Mouse (Mus musculus) layer of hippocampus, adult 2 months (tissue): ENCODE measurements around the gene Rhox2a. TPM values are rescaled to one million over a fixed set of nuclear protein-coding genes. Genes with fewer than 3 reads are reported as not detected.
"Not testable (repeated sequence)": the region's sequence is repeated elsewhere in the genome, so short reads cannot be mapped to it uniquely, and the experiment has no call there.

Experiments used
- DNase-seq, 2 experiments: peaks; one replicate each; pipeline ENCODE4 v3.0.0; 2022; ENCODE audit warnings: low spot score in 2 of 2
- H3K27ac ChIP-seq: fragments of 200-600 bp; 2 replicates; pipeline ENCODE4 v1.8.1; 2022
- H3K4me3 ChIP-seq: fragments of 200-600 bp; 2 replicates; pipeline ENCODE4 v1.8.1; 2022; ENCODE audit warnings: mild to moderate bottlenecking
- CTCF ChIP-seq: fragments of 200-600 bp; conservative IDR thresholded peaks from 2 replicates; pipeline ENCODE4 v1.8.1; 2022; ENCODE audit warnings: antibody characterized with exemption, mild to moderate bottlenecking, moderate library complexity
- long read RNA-seq, 2 experiments: library from polyadenylated mRNA; stranded (forward); transcript quantifications; one replicate each; pipeline ENCODE4 v2.0.0; 2021; ENCODE audit warnings: borderline mapping rate in 2 of 2
- total RNA-seq, 2 experiments: library from RNA; stranded (reverse); gene quantifications; 2 replicates each; pipeline ENCODE4 v1.2.3; 2021

Rhox2a gene
- total RNA-seq: not detected
- long read RNA-seq, experiment 1: 0 reads
- long read RNA-seq, experiment 2: 0 reads

- not testable (repeated sequence) for H3K27ac ChIP-seq, H3K4me3 ChIP-seq, DNase-seq
These were observed at the start of gene Rhox2a for GRCm38 (mm10) chrX:37244676-37245075. Rhox2a (plus strand) TSS chrX:37244976.

DNA sequence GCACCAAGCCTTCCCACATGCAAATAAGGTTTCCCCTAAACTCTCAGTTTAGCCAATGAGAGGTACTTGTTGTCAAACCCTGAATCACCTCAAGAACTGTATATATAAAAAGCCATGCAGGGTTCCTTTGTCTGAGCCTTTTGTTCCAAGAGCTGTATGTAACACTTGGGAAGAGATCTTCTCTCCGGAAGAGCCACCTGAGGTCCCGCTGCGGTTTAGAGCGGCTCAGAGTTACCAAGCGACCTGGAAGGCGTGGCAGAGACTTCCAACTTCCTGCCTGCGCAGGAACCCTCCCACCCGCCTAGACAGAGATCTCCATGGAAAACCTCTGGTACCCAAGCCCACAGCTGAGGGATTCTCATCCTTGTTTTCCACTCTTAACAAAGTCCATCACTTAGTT is 46.1 kb upstream of the Rhox2a start:
- TF ChIP-seq CTCF: no peak
- no peak for DNase-seq
- Histone ChIP-seq H3K4me3 (no peak overlapping the region), H3K27ac (no peak overlapping the region)

DNA sequence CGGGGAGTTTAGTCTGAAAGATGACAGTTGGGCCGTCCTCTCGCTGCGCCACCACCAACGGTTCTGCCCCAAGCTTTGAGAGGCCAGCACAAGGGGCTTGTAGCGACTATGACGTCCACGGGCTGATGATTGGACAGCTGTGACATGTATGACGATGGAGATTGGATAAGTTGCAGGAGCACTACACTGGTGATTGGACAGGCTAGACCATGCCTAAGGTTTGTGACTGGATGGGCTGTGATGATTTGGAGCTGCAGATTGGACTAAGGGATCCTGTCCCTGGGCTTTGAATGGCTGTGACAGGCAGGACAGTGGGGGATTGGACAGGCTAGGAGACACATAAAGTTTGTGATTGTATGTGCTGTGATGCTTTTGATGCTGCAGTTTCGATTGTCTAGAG is 33.8 kb upstream of the Rhox2a start, which contains the start of gene Gm9:
Gene Gm9, minus strand, starts transcription at position 101 of the 400 bp plus-strand sequence.
- no peak for TF ChIP-seq CTCF
- Histone ChIP-seq H3K27ac (no peak within 1 kb of the TSS), H3K4me3 (no peak within 1 kb of the TSS)
- no peak for DNase-seq

- not testable (repeated sequence) for DNase-seq, H3K4me3 ChIP-seq, H3K27ac ChIP-seq
These were observed 22.6 kb upstream of the Rhox2a start, which contains the start of gene Rhox1 for GRCm38 (mm10) chrX:37222158-37222557. Rhox1 (minus strand) TSS chrX:37222258.

DNA sequence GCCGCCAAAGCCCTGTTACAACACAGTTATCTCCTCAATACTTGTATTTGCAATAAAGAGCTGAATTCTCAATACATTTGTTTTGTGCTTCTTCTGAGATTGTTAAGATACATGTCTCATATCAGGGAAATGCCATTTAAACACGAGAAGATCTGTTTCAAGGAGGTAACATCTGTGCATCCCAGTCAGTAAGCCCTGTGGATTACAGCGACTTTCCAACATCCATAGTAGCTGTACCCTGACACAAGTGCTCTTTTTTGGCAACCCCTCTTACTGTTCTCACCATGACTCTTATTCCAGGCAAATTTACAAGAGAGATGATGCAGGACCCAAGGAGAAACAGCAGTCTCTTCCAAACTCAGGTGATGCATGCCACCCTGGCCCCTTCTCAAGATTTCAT is 4.8 kb downstream of the Rhox2a start, which contains the start of gene Rhox3a:
Gene Rhox3a, plus strand, starts transcription at position 301 of the 400 bp plus-strand sequence.
- DNase-seq, H3K27ac ChIP-seq, H3K4me3 ChIP-seq: not testable (repeated sequence)

GRCm38 (mm10) chrX:37265038-37265437 is 20.3 kb downstream of the Rhox2a start, which contains the start of gene Rhox4a:
Rhox4a (plus strand) TSS chrX:37265338.
- not testable (repeated sequence) for DNase-seq, H3K4me3 ChIP-seq, H3K27ac ChIP-seq

Other genes starting within 250 kb of the Rhox2a start
- gene Sowahd, start 196.1 kb upstream of the Rhox2a start, total RNA-seq: not detected
- gene Rpl39, start 159.6 kb upstream of the Rhox2a start, total RNA-seq: 100 to 1,000 TPM; 227 to 242 TPM
- 10 to 100 TPM; 18.9 to 20.5 TPM for gene Upf3b, start 134.7 kb upstream of the Rhox2a start, total RNA-seq
- gene Nkap, start 118.2 kb upstream of the Rhox2a start, total RNA-seq: 10 to 100 TPM; 13.5 to 15.2 TPM
- under 1 TPM in 1 of 2 experiments, not detected in 1; 0.26 TPM for gene Akap14, start 76.1 kb upstream of the Rhox2a start, total RNA-seq
- gene Ndufa1, start 53.8 kb upstream of the Rhox2a start, total RNA-seq: 100 to 1,000 TPM; 200 to 205 TPM
- 1 to 10 TPM; 7.9 to 9.4 TPM for gene Rnf113a1, start 53.7 kb upstream of the Rhox2a start, total RNA-seq
- not detected for gene Gm9, start 33.9 kb upstream of the Rhox2a start, total RNA-seq
- not detected for gene Rhox1, start 22.7 kb upstream of the Rhox2a start, total RNA-seq
- gene Rhox3a, start 4.9 kb downstream of the Rhox2a start, total RNA-seq: not detected
- not detected for gene Rhox4a, start 20.4 kb downstream of the Rhox2a start, total RNA-seq
- gene Rhox3a2, start 135.1 kb downstream of the Rhox2a start, total RNA-seq: not detected
- gene Rhox4a2, start 145.9 kb downstream of the Rhox2a start, total RNA-seq: not detected
- not detected for gene Rhox2b, start 167.1 kb downstream of the Rhox2a start, total RNA-seq
- gene Rhox4b, start 187.5 kb downstream of the Rhox2a start, total RNA-seq: not detected
- not detected for gene Rhox2c, start 208.7 kb downstream of the Rhox2a start, total RNA-seq
- gene Rhox3c, start 213.6 kb downstream of the Rhox2a start, total RNA-seq: not detected
- gene Rhox4c, start 235.4 kb downstream of the Rhox2a start, total RNA-seq: not detected
- gene Rhox2d, start 248.5 kb downstream of the Rhox2a start, total RNA-seq: not detected